Mouse (Mus musculus): ENCODE results near the gene Hpca.

The Hpca gene

GRCm38 (mm10) chr4:129136189-129136578, 14.3 kb upstream of the Hpca start:
- DNase-seq (ENCODE audit: low spot score) = no peak

GRCm38 (mm10) chr4:129135637-129136036, 13.8 kb upstream of the Hpca start:
- no peak for DNase-seq (ENCODE audit: low spot score)

GRCm38 (mm10) chr4:129134799-129135585, 13.2 kb upstream of the Hpca start:
- peak; percentile 45 for DNase-seq (ENCODE audit: low spot score)

GRCm38 (mm10) chr4:129130755-129131303, 9.0 kb upstream of the Hpca start:
- DNase-seq (ENCODE audit: low spot score) = no peak

GRCm38 (mm10) chr4:129130149-129130548, 8.3 kb upstream of the Hpca start:
- peak; percentile 32 for DNase-seq (ENCODE audit: low spot score)

GRCm38 (mm10) chr4:129129387-129129786, 7.6 kb upstream of the Hpca start:
- DNase-seq (ENCODE audit: low spot score) = no peak

GRCm38 (mm10) chr4:129128582-129129338, 6.9 kb upstream of the Hpca start:
- no peak for DNase-seq (ENCODE audit: low spot score)

GRCm38 (mm10) chr4:129125736-129126451, 4.1 kb upstream of the Hpca start:
- DNase-seq (ENCODE audit: low spot score) = no peak

- no peak for DNase-seq (ENCODE audit: low spot score)
These were observed 2.9 kb upstream of the Hpca start for GRCm38 (mm10) chr4:129124652-129125146.

- DNase-seq (ENCODE audit: low spot score) = no peak
These were observed 883 bp upstream of the Hpca start for GRCm38 (mm10) chr4:129122719-129123118.

GRCm38 (mm10) chr4:129122107-129122506, 271 bp upstream of the Hpca start:
- DNase-seq (ENCODE audit: low spot score) = no peak

- peak; percentile 23 for DNase-seq (ENCODE audit: low spot score)
These were observed 1.1 kb downstream of the Hpca start for GRCm38 (mm10) chr4:129120520-129121445.

GRCm38 (mm10) chr4:129119708-129120107, 2.1 kb downstream of the Hpca start:
- no peak for DNase-seq (ENCODE audit: low spot score)

- no peak for DNase-seq (ENCODE audit: low spot score)
These were observed 3.9 kb downstream of the Hpca start for GRCm38 (mm10) chr4:129117720-129118510.

- DNase-seq (ENCODE audit: low spot score) = no peak
These were observed 5.1 kb downstream of the Hpca start for GRCm38 (mm10) chr4:129116703-129117102.

GRCm38 (mm10) chr4:129113083-129113988, 8.5 kb downstream of the Hpca start:
- DNase-seq (ENCODE audit: low spot score) = peak; percentile 53

- no peak for DNase-seq (ENCODE audit: low spot score)
These were observed 9.6 kb downstream of the Hpca start for GRCm38 (mm10) chr4:129112231-129112630.

- no peak for DNase-seq (ENCODE audit: low spot score)
These were observed 10.5 kb downstream of the Hpca start for GRCm38 (mm10) chr4:129111350-129111749.

GRCm38 (mm10) chr4:129110804-129111203, 11.0 kb downstream of the Hpca start:
- DNase-seq (ENCODE audit: low spot score) = no peak
